Mouse (Mus musculus) midbrain, embryonic 15.5 days (tissue): ENCODE measurements around the gene Lrrc52. TPM values are rescaled to one million over a fixed set of nuclear protein-coding genes. Genes with fewer than 3 reads are reported as not detected.

ENCODE experiments used
- ATAC-seq: fragments of 200-750 bp; cut with Nextera tagmentation; replicated peaks from 2 replicates; pipeline ENCODE4 v1.8.0; 2017; ENCODE audit warnings: moderate TSS enrichment
- H3K27ac ChIP-seq: fragments of 300-500 bp; sonication (generic); 2 replicates; pipeline ENCODE4 v1.5.1; 2015; ENCODE audit warnings: mild to moderate bottlenecking, inconsistent platforms
- H3K27me3 ChIP-seq: fragments of 300-500 bp; sonication (generic); replicated peaks from 2 replicates; pipeline ENCODE4 v1.6.1; 2015; ENCODE audit warnings: inconsistent platforms
- H3K36me3 ChIP-seq: fragments of 300-500 bp; sonication (generic); replicated peaks from 2 replicates; pipeline ENCODE4 v1.6.1; 2015; ENCODE audit warnings: inconsistent platforms
- H3K4me1 ChIP-seq: fragments of 300-500 bp; sonication (generic); 2 replicates; pipeline ENCODE4 v1.6.1; 2015; ENCODE audit warnings: inconsistent platforms
- H3K4me2 ChIP-seq: fragments of 300-500 bp; sonication (generic); 2 replicates; pipeline ENCODE4 v1.6.1; 2015; ENCODE audit warnings: inconsistent platforms, mild to moderate bottlenecking, moderate library complexity
- H3K4me3 ChIP-seq: fragments of 300-500 bp; sonication (generic); 2 replicates; pipeline ENCODE4 v1.5.1; 2015; ENCODE audit warnings: mild to moderate bottlenecking, inconsistent platforms
- H3K9ac ChIP-seq: fragments of 300-500 bp; sonication (generic); 2 replicates; pipeline ENCODE4 v1.6.1; 2015; ENCODE audit warnings: mild to moderate bottlenecking, inconsistent platforms
- H3K9me3 ChIP-seq: fragments of 300-500 bp; sonication (generic); 2 replicates; pipeline ENCODE4 v1.6.1; 2016; ENCODE audit warnings: inconsistent platforms
- WGBS: fragments of 180-500 bp; shearing (Covaris S2); methylation state at CpG from one replicate; pipeline ENCODE4 v1.1.7; 2015; ENCODE audit warnings: mixed read lengths; 5-methylcytosine and 5-hydroxymethylcytosine counted together
- polyA plus RNA-seq: library from polyadenylated mRNA; unstranded; fragments of >200 nt; fragmentation: Nextera tagmentation; extraction: Ambion mirVana; gene quantifications from 2 replicates; pipeline ENCODE4 v1.2.1, GENCODE M21; 2015

Gene Lrrc52
- polyA plus RNA-seq, 1 experiment from 2014 or later = not detected

DNA sequence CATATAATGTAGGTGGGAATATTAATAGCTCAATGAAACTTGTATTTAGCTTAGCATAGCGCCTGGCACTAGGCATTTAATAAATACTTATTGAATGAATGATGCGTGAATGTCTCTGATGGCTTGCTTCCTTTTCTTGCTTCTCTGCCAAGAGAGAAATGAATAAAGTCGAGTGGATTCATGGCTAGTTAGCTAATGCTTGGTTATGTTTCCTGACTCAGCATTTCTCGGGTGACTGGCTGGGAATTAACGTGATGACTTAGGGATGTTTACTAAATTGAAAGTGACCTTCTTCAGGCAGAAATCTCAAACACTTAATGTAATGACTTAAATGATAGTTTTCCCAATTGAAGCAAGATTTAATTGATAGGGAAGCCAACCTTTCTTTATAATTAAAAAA, 1.3 kb upstream of the Lrrc52 start:
- Histone ChIP-seq H3K4me3 (no peak overlapping the region), H3K4me2 (no peak overlapping the region), H3K27ac (no peak overlapping the region), H3K27me3 (no peaks in the 10 kb centered on the region), H3K36me3 (no peaks in the 10 kb centered on the region), H3K9me3 (no peaks in the 10 kb centered on the region), H3K4me1 (no peaks in the 10 kb centered on the region), H3K9ac (no peak overlapping the region)
- no peak for ATAC-seq
- WGBS = 72% methylated on average over 5 of the region's 5 CpGs

DNA sequence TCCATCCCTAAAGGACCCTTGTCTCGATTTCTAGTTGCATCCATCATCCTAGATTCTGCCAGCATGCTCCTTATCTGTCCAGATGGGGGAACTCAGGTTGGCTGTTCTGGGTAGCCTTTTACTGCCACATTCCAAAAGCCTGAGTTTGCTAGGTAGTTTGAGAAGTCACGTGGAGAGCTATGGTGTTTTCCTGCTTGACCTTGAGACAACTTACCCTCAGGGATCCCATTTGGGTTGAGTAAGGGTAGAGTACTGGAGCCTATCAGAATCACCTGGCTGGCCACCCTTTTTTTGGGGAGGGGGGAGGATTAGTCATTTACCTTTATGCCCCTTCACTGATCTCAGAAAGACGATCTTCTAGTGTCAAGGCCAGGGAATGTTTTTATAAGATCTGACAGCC, 9.3 kb downstream of the Lrrc52 start:
- 84% methylated on average over 3 of the region's 3 CpGs for WGBS
- H3K36me3 ChIP-seq = no peaks in the 10 kb centered on the region

DNA sequence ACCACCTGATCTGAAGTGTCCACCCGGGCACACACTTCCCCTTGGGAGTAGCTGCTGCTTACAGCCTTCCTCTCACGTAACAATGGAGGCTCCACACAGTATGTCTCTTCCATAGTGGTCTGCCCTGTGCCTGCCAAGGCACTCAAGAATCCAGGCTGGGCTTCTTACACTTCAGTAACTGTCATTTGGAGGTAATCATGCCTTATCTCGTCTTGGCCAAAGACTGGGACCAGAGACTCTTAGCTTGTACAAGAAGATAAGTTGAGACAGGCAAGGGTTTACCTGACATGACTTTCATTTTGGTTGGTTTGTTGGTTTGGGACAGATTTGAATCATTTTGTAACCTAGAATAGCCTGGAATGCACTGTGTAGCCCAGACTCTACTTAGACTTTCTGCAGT, 13.5 kb downstream of the Lrrc52 start:
- peaks cover 4% of the 10 kb centered on the region; the same call in 1 of the 2 replicates for H3K4me1 ChIP-seq
- whole genome bisulfite sequencing = 86% methylated on average over 3 of the region's 3 CpGs

More for the DNA sequence above, 9.3 kb downstream of the Lrrc52 start:
- H3K4me1 ChIP-seq = no peaks in the 10 kb centered on the region
- no peak for ATAC-seq
- no peaks in the 10 kb centered on the region for H3K27me3 ChIP-seq
- H3K4me3 ChIP-seq = no peak overlapping the region
- no peak overlapping the region for H3K27ac ChIP-seq
- H3K9ac ChIP-seq = no peak overlapping the region
- no peaks in the 10 kb centered on the region for H3K9me3 ChIP-seq
- H3K4me2 ChIP-seq = no peak overlapping the region

DNA sequence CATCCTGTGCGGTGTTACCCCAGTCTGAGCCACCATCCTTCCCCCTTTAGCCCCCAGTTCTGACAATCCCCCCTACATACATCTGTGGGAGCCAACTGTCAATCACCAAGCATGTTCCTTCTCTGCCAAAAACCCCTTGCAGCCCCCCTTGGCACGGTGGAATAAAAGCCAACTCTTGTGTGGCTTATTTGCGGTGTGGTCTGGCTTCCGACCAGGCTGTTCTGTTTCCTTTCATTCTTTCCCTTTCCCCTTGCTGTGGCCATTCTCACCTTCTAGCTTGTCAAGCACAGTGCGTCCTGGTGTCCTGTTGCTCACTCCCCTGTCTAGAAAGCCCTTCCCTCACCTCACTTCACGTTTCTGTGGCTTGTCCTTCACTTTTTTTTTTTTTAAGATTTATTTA, 14.1 kb downstream of the Lrrc52 start:
- H3K36me3 ChIP-seq = no peaks in the 10 kb centered on the region
- WGBS = 80% methylated on average over 6 of the region's 6 CpGs
- H3K4me2 ChIP-seq = no peak overlapping the region
- no peak overlapping the region for H3K27ac ChIP-seq
- no peaks in the 10 kb centered on the region for H3K27me3 ChIP-seq
- no peak for ATAC-seq
- H3K9ac ChIP-seq = no peak overlapping the region
- H3K4me1 ChIP-seq = peaks cover 4% of the 10 kb centered on the region; the same call in 1 of the 2 replicates
- no peak overlapping the region for H3K4me3 ChIP-seq
- H3K9me3 ChIP-seq = no peaks in the 10 kb centered on the region

More for the DNA sequence above, 13.5 kb downstream of the Lrrc52 start:
- ATAC-seq = no peak
- H3K4me3 ChIP-seq = no peak overlapping the region
- no peaks in the 10 kb centered on the region for H3K27me3 ChIP-seq
- no peak overlapping the region for H3K9ac ChIP-seq
- H3K9me3 ChIP-seq = no peaks in the 10 kb centered on the region
- no peak overlapping the region for H3K4me2 ChIP-seq
- H3K36me3 ChIP-seq = no peaks in the 10 kb centered on the region
- no peak overlapping the region for H3K27ac ChIP-seq

DNA sequence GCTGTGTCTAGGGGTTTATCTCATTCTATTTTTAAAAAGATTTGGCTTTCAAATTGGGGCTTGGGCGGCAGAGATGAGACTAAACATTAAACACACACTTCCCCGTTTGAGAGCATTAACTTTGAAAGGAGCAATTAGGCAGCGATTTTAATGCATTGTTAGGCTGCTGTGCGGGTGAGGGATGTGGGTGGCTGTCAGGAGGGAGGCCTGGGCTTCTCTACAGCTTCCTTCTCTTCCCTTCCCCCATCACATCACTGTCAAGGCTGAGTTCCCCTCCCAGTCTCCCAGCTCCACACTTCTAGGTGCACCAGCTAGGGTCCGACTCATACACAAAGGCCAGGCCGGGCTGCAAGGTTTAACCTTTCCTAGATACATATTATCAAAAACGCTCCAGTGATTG, 18.0 kb downstream of the Lrrc52 start:
- H3K9me3 ChIP-seq = no peaks in the 10 kb centered on the region
- ATAC-seq = no peak

DNA sequence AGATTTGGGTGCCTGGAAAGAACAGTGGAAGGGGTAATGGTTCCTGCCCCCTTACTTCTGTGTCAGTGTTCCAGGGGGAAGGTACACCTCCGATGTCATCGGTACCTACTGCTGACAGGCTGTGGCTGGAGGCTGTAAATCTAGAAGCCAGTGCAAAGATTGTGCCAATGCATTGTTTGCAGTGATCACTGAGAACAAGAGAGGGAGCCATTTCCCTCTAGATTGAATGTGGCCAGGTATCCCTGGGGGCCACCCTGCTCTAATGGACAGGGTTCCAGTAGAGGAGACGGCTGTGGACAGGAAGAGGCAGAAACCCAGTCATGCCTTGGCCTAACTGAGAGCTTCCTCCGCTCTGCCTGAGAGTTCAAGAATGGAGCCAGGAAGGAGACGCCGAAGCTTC, 18.5 kb downstream of the Lrrc52 start:
- WGBS = 69% methylated on average over 6 of the region's 6 CpGs
- ATAC-seq = no peak

More for the DNA sequence above, 18.0 kb downstream of the Lrrc52 start:
- Histone ChIP-seq H3K36me3 (no peaks in the 10 kb centered on the region), H3K9ac (no peak overlapping the region; the same call in 1 of the 2 replicates), H3K4me3 (no peak overlapping the region), H3K4me2 (no peak overlapping the region), H3K4me1 (peaks cover 4% of the 10 kb centered on the region; the same call in 1 of the 2 replicates), H3K27me3 (no peaks in the 10 kb centered on the region), H3K27ac (no peak overlapping the region)
- WGBS = 43% methylated on average over 7 of the region's 7 CpGs

DNA sequence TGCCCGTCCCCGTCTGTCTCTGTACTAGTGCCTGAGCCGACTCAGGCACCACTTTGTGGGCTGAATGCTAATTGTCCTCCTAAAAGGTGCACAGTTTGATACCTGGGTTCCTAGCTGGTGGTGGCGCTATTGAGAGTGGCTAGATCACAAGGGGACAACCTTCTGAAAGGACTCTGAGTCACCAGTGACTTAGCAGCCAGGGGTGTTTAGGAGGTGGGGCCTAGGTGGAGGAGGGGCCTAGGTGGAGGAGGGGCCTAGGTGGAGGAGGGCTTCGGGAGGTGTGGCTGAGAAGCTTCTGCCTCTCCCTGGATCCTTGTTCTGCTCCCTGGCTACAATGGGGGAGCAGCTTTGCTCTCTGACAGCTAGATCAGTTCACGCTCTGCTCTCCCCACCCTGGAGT, 20.1 kb downstream of the Lrrc52 start:
- Histone ChIP-seq H3K27ac (no peak overlapping the region), H3K36me3 (no peaks in the 10 kb centered on the region), H3K9me3 (no peaks in the 10 kb centered on the region), H3K9ac (no peak overlapping the region), H3K4me2 (no peak overlapping the region), H3K4me3 (no peak overlapping the region), H3K27me3 (no peaks in the 10 kb centered on the region), H3K4me1 (peaks cover 4% of the 10 kb centered on the region; the same call in 1 of the 2 replicates)
- ATAC-seq = no peak
- 82% methylated on average over 6 of the region's 6 CpGs for WGBS

More for the DNA sequence above, 18.5 kb downstream of the Lrrc52 start:
- Histone ChIP-seq H3K27ac (no peak overlapping the region), H3K9me3 (no peaks in the 10 kb centered on the region), H3K4me2 (no peak overlapping the region), H3K4me3 (no peak overlapping the region), H3K4me1 (peaks cover 4% of the 10 kb centered on the region; the same call in 1 of the 2 replicates), H3K36me3 (no peaks in the 10 kb centered on the region), H3K9ac (no peak overlapping the region), H3K27me3 (no peaks in the 10 kb centered on the region)

DNA sequence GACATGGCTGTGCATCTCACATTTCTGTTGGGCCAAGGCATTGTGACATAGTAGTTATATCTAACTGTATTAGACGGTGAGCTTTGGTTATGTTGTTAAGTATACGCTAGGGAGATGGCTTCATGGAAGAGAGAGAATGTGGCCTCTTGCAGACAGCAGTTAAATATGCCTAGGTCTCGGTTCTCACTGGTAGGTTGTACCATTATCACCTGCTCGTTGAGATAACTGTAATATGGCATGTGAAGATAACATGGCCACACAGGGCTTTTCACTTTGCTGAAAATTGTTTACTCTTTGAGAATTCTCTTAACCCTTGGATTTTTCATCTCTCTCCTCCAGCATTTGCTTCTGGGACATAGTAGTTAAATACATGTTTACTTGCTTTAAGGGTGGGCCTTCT, 21.4 kb downstream of the Lrrc52 start:
- H3K27ac ChIP-seq = no peak overlapping the region
- no peaks in the 10 kb centered on the region for H3K36me3 ChIP-seq
- no peaks in the 10 kb centered on the region for H3K9me3 ChIP-seq
- no peak overlapping the region for H3K9ac ChIP-seq
- H3K4me2 ChIP-seq = no peak overlapping the region
- H3K4me3 ChIP-seq = no peak overlapping the region
- H3K4me1 ChIP-seq = peaks cover 4% of the 10 kb centered on the region; the same call in 1 of the 2 replicates
- WGBS = 94% methylated on average over 4 of the region's 4 CpGs
- no peak for ATAC-seq
- no peaks in the 10 kb centered on the region for H3K27me3 ChIP-seq

DNA sequence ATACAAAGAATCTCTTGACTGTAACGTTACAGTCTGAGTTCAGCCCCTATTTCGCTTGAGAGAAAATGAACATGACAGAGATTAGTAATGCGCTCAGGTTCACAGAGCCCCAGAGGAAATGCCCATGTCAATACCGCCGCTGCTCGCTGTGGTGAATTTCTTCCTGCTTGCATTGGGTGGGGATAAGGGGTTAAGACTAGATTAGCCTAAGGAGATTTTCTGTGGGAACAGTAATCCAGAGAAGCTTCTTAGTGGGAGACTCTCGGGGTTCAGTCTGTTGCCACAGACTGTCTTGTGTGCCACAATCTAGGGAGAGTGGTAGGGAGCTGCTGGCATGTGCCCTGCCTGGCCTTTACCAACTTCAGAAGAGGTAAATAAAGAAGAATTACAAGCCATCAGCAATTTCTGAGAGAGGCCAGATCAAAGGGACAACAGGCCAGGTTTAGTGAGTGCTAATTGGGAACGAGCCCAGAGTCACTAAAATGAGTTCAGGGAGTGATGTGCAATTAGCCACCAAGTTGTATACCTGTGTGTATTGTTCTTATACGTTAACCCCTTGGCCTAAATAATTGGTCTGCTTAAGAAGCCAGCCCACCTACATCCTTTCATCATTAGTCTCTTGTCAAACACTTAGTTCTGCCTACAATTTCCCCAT, 28.2 kb downstream of the Lrrc52 start:
- Histone ChIP-seq H3K36me3 (no peaks in the 10 kb centered on the region), H3K27me3 (no peaks in the 10 kb centered on the region), H3K9ac (no peak overlapping the region), H3K4me2 (no peak overlapping the region), H3K4me1 (no peaks in the 10 kb centered on the region), H3K27ac (no peak overlapping the region), H3K9me3 (no peaks in the 10 kb centered on the region), H3K4me3 (no peak overlapping the region)
- ATAC-seq = 0 out of 2 replicates have a peak, but pooled peaks have one; percentile 39
- 48% methylated on average over 9 of the region's 9 CpGs for WGBS

DNA sequence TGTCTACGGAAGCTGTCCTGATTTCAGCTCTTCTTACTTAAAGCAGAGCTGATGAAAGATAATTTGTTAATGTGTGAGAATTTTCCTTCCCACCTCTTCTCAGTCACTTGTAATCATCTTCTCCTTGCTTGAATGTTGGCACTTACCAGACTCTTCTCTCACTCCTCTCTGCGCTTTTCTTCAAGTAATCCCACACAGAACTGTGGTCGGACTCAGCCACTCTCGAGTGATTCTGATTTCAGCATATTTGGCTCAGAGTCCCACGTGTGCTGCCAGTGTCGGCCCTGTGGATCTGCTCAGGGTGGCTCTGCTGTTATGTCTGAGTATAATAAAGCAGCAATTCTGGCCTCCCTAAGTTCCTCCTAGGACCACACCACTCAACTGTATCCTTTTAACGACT, 29.5 kb downstream of the Lrrc52 start:
- no peak for ATAC-seq
- Histone ChIP-seq H3K9me3 (no peaks in the 10 kb centered on the region), H3K4me2 (no peak overlapping the region), H3K36me3 (no peaks in the 10 kb centered on the region), H3K27ac (no peak overlapping the region), H3K9ac (no peak overlapping the region), H3K27me3 (no peaks in the 10 kb centered on the region), H3K4me3 (no peak overlapping the region), H3K4me1 (no peaks in the 10 kb centered on the region)
- 79% methylated on average over 7 of the region's 7 CpGs for WGBS

DNA sequence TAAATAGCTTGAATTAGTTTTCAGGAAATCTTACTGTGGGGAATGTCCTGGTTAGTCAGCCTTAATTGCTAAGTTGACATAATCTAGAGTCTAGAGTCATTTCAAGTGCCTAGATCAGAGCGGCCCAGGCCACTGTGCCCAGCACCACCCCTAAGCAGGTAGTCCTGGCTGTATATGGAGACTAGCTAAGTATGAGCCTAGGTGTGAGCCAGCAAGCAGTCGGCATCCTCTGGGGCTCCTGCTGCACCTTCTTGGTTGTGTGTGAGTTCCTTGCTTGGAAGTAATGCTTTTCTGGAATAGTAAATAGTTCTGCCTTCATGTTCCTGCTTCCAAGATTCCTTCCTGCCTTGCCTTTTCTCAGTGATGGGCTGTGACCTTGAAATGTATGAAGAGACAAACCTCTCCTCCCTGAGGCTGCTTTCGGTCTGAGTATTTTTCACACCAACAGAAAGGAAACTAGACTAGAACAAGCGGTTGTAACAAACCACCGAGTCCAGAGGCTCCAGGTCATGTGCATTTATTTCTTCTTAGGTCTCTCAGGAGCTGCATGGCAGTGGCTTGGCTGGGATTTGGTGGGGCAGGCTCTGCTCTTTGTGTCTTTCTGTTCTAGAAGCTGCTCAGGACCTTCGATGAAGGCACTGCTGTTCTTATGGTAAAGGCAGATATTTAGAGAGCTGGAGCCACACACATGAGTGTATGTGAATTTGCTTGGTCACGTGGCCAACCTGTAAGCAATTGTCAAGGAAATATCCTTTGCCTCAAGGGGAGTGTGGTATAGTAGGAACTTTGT, 30.2 kb downstream of the Lrrc52 start:
- WGBS = 86% methylated on average over 7 of the region's 7 CpGs
- no peaks in the 10 kb centered on the region for H3K9me3 ChIP-seq
- no peak for ATAC-seq

DNA sequence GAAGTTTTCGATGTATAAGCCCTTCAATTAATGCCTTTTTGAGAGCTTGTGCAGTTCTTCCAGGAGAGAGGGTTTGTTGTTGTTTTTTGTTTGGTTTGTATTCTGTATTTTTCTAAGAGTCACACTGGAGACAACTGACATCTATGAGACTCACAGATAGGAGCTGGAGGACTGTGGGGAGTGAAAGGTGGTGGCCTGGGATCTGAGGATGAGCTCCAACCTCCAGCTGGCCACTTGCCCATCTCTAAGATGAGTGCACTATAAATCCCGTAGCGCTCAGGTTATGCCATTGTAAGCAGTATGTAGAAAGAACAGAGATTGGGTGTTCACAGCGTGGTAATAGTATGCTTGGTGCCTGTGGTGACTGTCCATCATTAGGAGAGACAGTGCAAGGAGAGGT, 31.6 kb downstream of the Lrrc52 start:
- Histone ChIP-seq H3K4me3 (no peak overlapping the region), H3K4me2 (no peak overlapping the region), H3K36me3 (no peaks in the 10 kb centered on the region), H3K27me3 (no peaks in the 10 kb centered on the region), H3K27ac (no peak overlapping the region), H3K4me1 (no peaks in the 10 kb centered on the region), H3K9ac (no peak overlapping the region), H3K9me3 (no peaks in the 10 kb centered on the region)
- WGBS = 83% methylated on average over 4 of the region's 4 CpGs
- no peak for ATAC-seq

More for the DNA sequence above, 30.2 kb downstream of the Lrrc52 start:
- H3K27me3 ChIP-seq = no peaks in the 10 kb centered on the region
- no peak overlapping the region for H3K9ac ChIP-seq
- H3K4me3 ChIP-seq = no peak overlapping the region
- H3K36me3 ChIP-seq = no peaks in the 10 kb centered on the region
- no peaks in the 10 kb centered on the region for H3K4me1 ChIP-seq
- no peak overlapping the region for H3K27ac ChIP-seq
- H3K4me2 ChIP-seq = no peak overlapping the region
